11 mouse cellular contexts compared by ENCODE assay signal in genomic region chr2:93451219-93451938, GRCm38 (mm10). TPM values are rescaled to one million over a fixed set of nuclear protein-coding genes. Genes with fewer than 3 reads are reported as not detected.
DNase-seq lines count a peak whose midpoint lies in the region; ATAC-seq and TF ChIP-seq lines count a peak whose summit lies in the region.
"Had no signal": no experiment of that assay in that cellular context is flagged by ENCODE, and none has a peak within 500 bp of the region (broad histone marks: within the 10 kb centered on the region; RNA-seq: fewer than 3 reads in every experiment).

No protein-coding gene starts in this region.

- no peak overlapping the region for H3K4me2 ChIP-seq in heart, embryonic 11.5 days
- H3K4me2 ChIP-seq in liver, embryonic 14.5 days (ENCODE audit: low read depth): no peak overlapping the region
- H3K4me2 ChIP-seq in midbrain, embryonic 15.5 days: no peak overlapping the region

- no peaks in the 10 kb centered on the region for H3K36me3 ChIP-seq in heart, embryonic 11.5 days (ENCODE audit: control insufficient read depth, insufficient read depth, low read length)
- peaks cover 18% of the 10 kb centered on the region for H3K36me3 ChIP-seq in liver, embryonic 14.5 days (replicated peaks; ENCODE audit: control insufficient read depth, insufficient read depth, low read depth)
- H3K36me3 ChIP-seq in midbrain, embryonic 15.5 days (replicated peaks): no peaks in the 10 kb centered on the region

- no peaks in the 10 kb centered on the region for H3K27me3 ChIP-seq in heart, embryonic 11.5 days (ENCODE audit: control insufficient read depth, insufficient read depth, low read length)
- H3K27me3 ChIP-seq in liver, embryonic 14.5 days (ENCODE audit: control insufficient read depth, insufficient read depth, low read length): no peaks in the 10 kb centered on the region
- no peaks in the 10 kb centered on the region for H3K27me3 ChIP-seq in midbrain, embryonic 15.5 days (replicated peaks)
- H3K27me3 ChIP-seq: Patski had no signal

- peaks cover 15% of the 10 kb centered on the region for H3K4me1 ChIP-seq in heart, embryonic 11.5 days (ENCODE audit: control insufficient read depth, insufficient read depth, low read length)
- peaks cover 89 to 92% of the 10 kb centered on the region in 2 experiments for H3K4me1 ChIP-seq in liver, embryonic 14.5 days (replicated peaks; ENCODE audit: control insufficient read depth in 2 of 2, insufficient read depth in 2 of 2, low read length in 1 of 2)
- H3K4me1 ChIP-seq in midbrain, embryonic 15.5 days: peaks cover 4% of the 10 kb centered on the region; the same call in 1 of the 2 replicates

- H3K4me3 ChIP-seq in heart, embryonic 11.5 days (ENCODE audit: low read depth, low read length): no peak overlapping the region
- H3K4me3 ChIP-seq in liver, embryonic 14.5 days (ENCODE audit: insufficient read depth in 1 of 2, low read depth in 2 of 2, low read length in 2 of 2): no peak overlapping the region
- H3K4me3 ChIP-seq in midbrain, embryonic 15.5 days: no peak overlapping the region

- no peak for DNase-seq in heart, adult 18-20 months
- DNase-seq in embryo, embryonic 11 days: peak; percentile 66
- DNase-seq in kidney, adult 9 months: peak; percentile 61
- no peak for DNase-seq in liver, embryonic 14.5 days (ENCODE audit: low read depth in 3 of 3, low spot score in 3 of 3)
- no peak for DNase-seq in adrenal gland, postnatal 36 days
- no peak for DNase-seq in layer of hippocampus, adult 8-10 months (ENCODE audit: low spot score in 2 of 2)
- DNase-seq: heart, postnatal 36 days; right cerebral cortex, postnatal 14 days had no signal

- TF ChIP-seq EP300 in liver, embryonic 14.5 days (IDR thresholded peaks at IDR 0.05; ENCODE audit: low read depth): no peak

- ATAC-seq in heart, embryonic 11.5 days (replicated peaks; ENCODE audit: insufficient number of reproducible peaks, low FRiP score, low TSS enrichment): peak; percentile 22; the same call in 1 of the 2 replicates
- ATAC-seq in liver, embryonic 14.5 days (ENCODE audit: insufficient read depth): no peak
- ATAC-seq in midbrain, embryonic 15.5 days (replicated peaks): no peak; the same call in 1 of the 2 replicates
- ATAC-seq: Patski had no signal

- no peak overlapping the region for H3K27ac ChIP-seq in heart, embryonic 11.5 days (ENCODE audit: low read depth, low read length)
- H3K27ac ChIP-seq in liver, embryonic 14.5 days: peak overlapping the region; percentile 19
- H3K27ac ChIP-seq in midbrain, embryonic 15.5 days: no peak overlapping the region

- no peak overlapping the region for H3K9ac ChIP-seq in heart, embryonic 11.5 days (ENCODE audit: low read depth, low read length)
- H3K9ac ChIP-seq in liver, embryonic 14.5 days (replicated peaks): peak overlapping the region; percentile 19; the same call in 1 of the 2 replicates
- H3K9ac ChIP-seq in midbrain, embryonic 15.5 days: no peak overlapping the region

- no peak for TF ChIP-seq CTCF in liver, embryonic 14.5 days (IDR thresholded peaks at IDR 0.05; ENCODE audit: low read depth)

- 45% methylated on average over 6 of the region's 6 CpGs for WGBS in heart, embryonic 11.5 days (ENCODE audit: insufficient replicate concordance)
- WGBS in liver, embryonic 14.5 days (ENCODE audit: insufficient replicate concordance): 81% methylated on average over 6 of the region's 6 CpGs
- WGBS in midbrain, embryonic 15.5 days: 66% methylated on average over 6 of the region's 6 CpGs

- no peaks in the 10 kb centered on the region for H3K9me3 ChIP-seq in heart, embryonic 11.5 days (replicated peaks; ENCODE audit: control insufficient read depth, low read length)
- no peaks in the 10 kb centered on the region for H3K9me3 ChIP-seq in liver, embryonic 14.5 days (ENCODE audit: control insufficient read depth, low read length)
- H3K9me3 ChIP-seq in midbrain, embryonic 15.5 days: no peaks in the 10 kb centered on the region

RNA-seq across cellular contexts. Expression of gene Cd82, which starts 11.6 kb away (rescaled TPM):
- 10.6 and 14.3 TPM in 2 replicates for polyA plus RNA-seq in heart, embryonic 11.5 days (2014; fragmentation: Nextera tagmentation; extraction: Ambion mirVana)
- total RNA-seq in heart, adult 18-20 months (2021): 10 to 100 TPM; 13.8 to 23.8 TPM
- polyA plus RNA-seq in liver, embryonic 14.5 days (2012; rRNA removed): 61.6 and 72.2 TPM in 2 replicates
- 58.6 and 63.1 TPM in 2 replicates for polyA plus RNA-seq in liver, embryonic 14.5 days (2014; fragmentation: Nextera tagmentation; extraction: Ambion mirVana)
- total RNA-seq in adrenal gland, postnatal 36 days (2021): 10 to 100 TPM; 34.6 to 63.8 TPM
- total RNA-seq in layer of hippocampus, adult 8-10 months (2022): 10 to 100 TPM; 21.7 to 42.4 (median 29.3) TPM
- polyA plus RNA-seq in midbrain, embryonic 15.5 days (2015; fragmentation: Nextera tagmentation; extraction: Ambion mirVana): 22.1 and 24.8 TPM in 2 replicates

Comparison
In these comparisons a context has a peak if more than half of its experiments do, and no peak if none do; other contexts are left out.
1. DNase-seq: peak in embryo, embryonic 11 days (single experiment) and kidney, adult 9 months (single experiment); none in heart, adult 18-20 months (0 of 2), liver, embryonic 14.5 days (0 of 3), adrenal gland, postnatal 36 days (0 of 2) and layer of hippocampus, adult 8-10 months (0 of 2).